Mouse (Mus musculus) common myeloid progenitor, adult 5-6 weeks (primary cell): ENCODE results near the gene Nme1. TPM values are rescaled to one million over a fixed set of nuclear protein-coding genes. Genes with fewer than 3 reads are reported as not detected.

Experiments used
- total RNA-seq: library from RNA; stranded (forward); fragments of 200-1000, 187-1606 nt; gene quantifications from 2 replicates; pipeline ENCODE4 v1.2.3, GENCODE M21; 2017

Nme1 gene
- total RNA-seq, 1 experiment from 2014 or later, result 121 TPM

Other genes with a start within 250 kb of the Nme1 start
- 64.0 and 71.8 TPM in 2 replicates for gene Utp18, start 82.8 kb downstream of the Nme1 start, total RNA-seq
- 65.0 and 66.7 TPM in 2 replicates for gene Mbtd1, start 82.7 kb downstream of the Nme1 start, total RNA-seq
- gene Nme2, start 12.3 kb downstream of the Nme1 start, total RNA-seq, result 172 and 252 TPM in 2 replicates
- gene Gm20390, start 228 bp downstream of the Nme1 start, total RNA-seq, result not detected in 2 replicates
- 87.9 and 90.7 TPM in 2 replicates for gene Spag9, start 27.6 kb upstream of the Nme1 start, total RNA-seq
- 8.6 and 10.3 TPM in 2 replicates for gene Tob1, start 242.9 kb upstream of the Nme1 start, total RNA-seq